Mouse (Mus musculus): ENCODE results near the gene Ubtfl1. TPM values are rescaled to one million over a fixed set of nuclear protein-coding genes. Genes with fewer than 3 reads are reported as not detected.

Gene Ubtfl1
- polyA plus RNA-seq, 1 experiment from 2014 or later, result not detected

Small RNA genes within 50 kb of the gene (microRNA-seq; reads per million reads assigned to microRNA genes)
- not detected for gene Gm22854

Other genes starting within 250 kb of the Ubtfl1 start
- gene Chordc1, start 112.3 kb upstream of the Ubtfl1 start, polyA plus RNA-seq (2014; fragmentation: Nextera tagmentation; extraction: Ambion mirVana), result 141 and 145 TPM in 2 replicates
- gene Naalad2, start 1.4 kb upstream of the Ubtfl1 start, polyA plus RNA-seq (2014; fragmentation: Nextera tagmentation; extraction: Ambion mirVana), result 0.60 and 0.71 TPM in 2 replicates
- gene Mbd3l2, start 26.2 kb downstream of the Ubtfl1 start, polyA plus RNA-seq (2014; fragmentation: Nextera tagmentation; extraction: Ambion mirVana), result 0.09 and 0.12 TPM in 2 replicates
- 11.7 and 14.4 TPM in 2 replicates for gene Zfp558, start 73.8 kb downstream of the Ubtfl1 start, polyA plus RNA-seq (2014; fragmentation: Nextera tagmentation; extraction: Ambion mirVana)
- not detected in 2 replicates for gene Mbd3l1, start 73.9 kb downstream of the Ubtfl1 start, polyA plus RNA-seq (2014; fragmentation: Nextera tagmentation; extraction: Ambion mirVana)

Data from limb, embryonic 11.5 days (tissue).